Mouse (Mus musculus) neutrophil, adult 5-6 weeks (primary cell): ENCODE measurements around the gene Adam21. TPM values are rescaled to one million over a fixed set of nuclear protein-coding genes. Genes with fewer than 3 reads are reported as not detected.
"Not testable (repeated sequence)": the region's sequence is repeated elsewhere in the genome, so short reads cannot be mapped to it uniquely, and the experiment has no call there.

Experiments
- ATAC-seq: fragments of 151-379, 151-347 bp; 2 replicates; pipeline ENCODE4 v1.8.0; 2017; ENCODE audit warnings: mild to moderate bottlenecking, moderate TSS enrichment; ENCODE audit not compliant: insufficient number of reproducible peaks, poor library complexity, low FRiP score, severe bottlenecking; ENCODE audit errors: extremely low read depth
- total RNA-seq: library from RNA; stranded (forward); fragments of 200-1000 nt; gene quantifications from 2 replicates; pipeline ENCODE4 v1.2.3, GENCODE M21; 2017

Gene Adam21
- 0.12 and 0.47 TPM in 2 replicates for total RNA-seq

GRCm38 (mm10) chr12:81568374-81568773 lies at the start of gene Adam21:
TSS of gene Adam21 (minus strand) at chr12:81568474.
- no peak for ATAC-seq

GRCm38 (mm10) chr12:81616980-81617379 lies 48.7 kb upstream of the Adam21 start:
- ATAC-seq, result no peak

GRCm38 (mm10) chr12:81615807-81616206 lies 47.5 kb upstream of the Adam21 start:
- ATAC-seq, result no peak

- no peak for ATAC-seq
These were observed 41.2 kb upstream of the Adam21 start for GRCm38 (mm10) chr12:81609445-81609844.

GRCm38 (mm10) chr12:81604995-81605784 lies 36.9 kb upstream of the Adam21 start:
- ATAC-seq, result no peak

- no peak for ATAC-seq
These were observed 28.4 kb upstream of the Adam21 start for GRCm38 (mm10) chr12:81596547-81597262.

GRCm38 (mm10) chr12:81594902-81595671 lies 26.8 kb upstream of the Adam21 start, which contains the start of gene Med6:
TSS of gene Med6 (minus strand) at chr12:81595008.
- peak; percentile 98 for ATAC-seq

GRCm38 (mm10) chr12:81567931-81568330 lies 343 bp downstream of the Adam21 start:
- no peak for ATAC-seq

- no peak for ATAC-seq
These were observed 4.1 kb downstream of the Adam21 start for GRCm38 (mm10) chr12:81564173-81564572.

- no peak for ATAC-seq
These were observed 19.0 kb downstream of the Adam21 start for GRCm38 (mm10) chr12:81549286-81549685.

- no peak for ATAC-seq
These were observed 21.1 kb downstream of the Adam21 start for GRCm38 (mm10) chr12:81547163-81547562.

GRCm38 (mm10) chr12:81533029-81533419 lies 35.2 kb downstream of the Adam21 start:
- no peak for ATAC-seq

GRCm38 (mm10) chr12:81532316-81533028 lies 35.8 kb downstream of the Adam21 start, which contains the start of the genes Gm20498 and Synj2bp:
TSS of gene Gm20498 (minus strand) at chr12:81532905.
TSS of gene Synj2bp (minus strand) at chr12:81532911.
- ATAC-seq, result peak; percentile 82

- not testable (repeated sequence) for ATAC-seq
These were observed 37.7 kb downstream of the Adam21 start for GRCm38 (mm10) chr12:81530587-81530986.

Other genes with a start within 250 kb of the Adam21 start
- not detected in 2 replicates for gene Slc8a3, start 235.3 kb downstream of the Adam21 start, total RNA-seq
- gene Gm4787, start 189.0 kb downstream of the Adam21 start, total RNA-seq, result 0.47 and 0.74 TPM in 2 replicates
- 2.0 and 2.5 TPM in 2 replicates for gene Adam4, start 146.5 kb downstream of the Adam21 start, total RNA-seq
- gene Cox16, start 83.3 kb downstream of the Adam21 start, total RNA-seq, result 61.4 and 65.4 TPM in 2 replicates
- gene Gm20498, start 35.6 kb downstream of the Adam21 start, total RNA-seq, result 20.5 and 25.6 TPM in 2 replicates
- gene Synj2bp, start 35.6 kb downstream of the Adam21 start, total RNA-seq, result 40.0 and 40.6 TPM in 2 replicates
- 49.2 and 52.9 TPM in 2 replicates for gene Med6, start 26.5 kb upstream of the Adam21 start, total RNA-seq
- gene Ttc9, start 62.8 kb upstream of the Adam21 start, total RNA-seq, result 0.37 TPM in 1 of 2 replicates, not detected in the other
- 26.3 and 30.1 TPM in 2 replicates for gene Map3k9, start 212.7 kb upstream of the Adam21 start, total RNA-seq